Mouse (Mus musculus) gastrocnemius, adult 18-20 months (tissue): Measurements from ENCODE around the gene Klk1b5. TPM values are rescaled to one million over a fixed set of nuclear protein-coding genes. Genes with fewer than 3 reads are reported as not detected.

Experiments used
- DNase-seq: peaks from one replicate; pipeline ENCODE4 v3.0.0; 2021; ENCODE audit warnings: low spot score
- total RNA-seq, 2 experiments: library from RNA; stranded (reverse); gene quantifications; 2 replicates each; pipeline ENCODE4 v1.2.3; 2021

Klk1b5 gene
- total RNA-seq, 2 experiments from 2014 or later: not detected

DNA sequence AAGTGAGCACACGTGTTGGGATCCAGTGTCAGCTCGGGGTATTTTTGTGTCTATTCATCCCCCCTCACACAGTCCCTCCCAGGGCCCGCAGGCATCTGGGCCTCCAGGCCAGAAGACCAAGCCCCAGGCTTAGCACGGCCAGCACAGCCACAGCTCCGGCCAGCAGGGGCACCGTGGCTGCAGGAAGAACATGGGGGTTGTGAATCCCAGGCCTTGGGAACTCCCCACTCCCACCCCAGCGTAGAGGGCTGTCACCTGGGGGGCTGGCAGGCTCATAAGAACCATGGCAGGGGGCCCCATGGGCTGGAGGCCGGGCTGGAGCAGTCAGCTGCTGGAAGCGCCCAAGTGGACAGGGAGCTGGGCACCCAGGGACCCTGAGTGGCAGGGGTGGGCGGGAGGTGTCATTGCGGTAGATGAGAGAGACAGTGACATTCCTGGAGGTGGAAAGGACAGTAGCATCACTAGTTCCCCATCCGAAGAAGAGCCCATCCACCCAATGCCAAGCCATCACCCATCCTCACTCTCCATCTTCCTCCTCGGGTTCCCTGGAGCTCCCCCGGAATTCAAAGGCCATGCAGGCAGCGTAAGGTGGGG, 37.4 kb downstream of the Klk1b5 start:
- no peak for DNase-seq

DNA sequence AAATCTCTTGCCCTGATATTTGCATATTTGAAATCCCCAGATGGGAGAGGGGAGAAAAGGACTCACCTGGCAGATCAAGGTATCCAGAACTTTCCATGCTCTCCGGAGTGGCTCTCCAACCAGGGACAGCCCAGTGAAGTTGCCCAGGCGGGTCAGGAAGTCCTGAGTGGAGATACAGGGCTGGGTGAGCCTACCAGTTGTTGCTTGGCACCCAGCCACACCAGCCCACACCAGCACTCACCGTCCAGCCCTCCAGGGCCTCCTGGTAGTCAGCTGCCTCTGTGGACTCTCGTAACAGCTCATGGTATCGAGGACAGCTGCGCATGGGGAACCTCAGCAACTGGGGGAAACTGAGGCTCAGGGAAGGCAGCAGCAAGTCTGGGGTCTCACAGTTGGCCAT, 39.2 kb downstream of the Klk1b5 start:
- DNase-seq: no peak

DNA sequence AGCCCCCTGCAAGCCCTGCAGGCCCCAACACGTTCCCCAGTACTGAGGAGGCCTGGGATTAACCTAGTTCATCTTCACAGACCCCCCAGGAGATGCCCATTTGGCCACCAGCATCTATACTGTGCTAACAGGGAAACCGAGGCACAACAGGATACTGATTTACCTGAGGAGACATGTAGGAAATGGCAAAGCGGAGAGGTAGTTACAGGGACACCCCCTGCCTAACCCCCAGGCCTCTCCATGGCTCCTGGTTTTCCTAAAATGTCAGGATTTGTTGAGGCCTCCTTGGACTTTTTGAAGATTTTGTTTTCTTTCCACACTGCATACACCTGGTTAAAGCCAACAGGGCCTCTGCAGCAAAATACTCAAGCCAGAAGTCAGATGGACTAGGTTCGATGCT, 41.5 kb downstream of the Klk1b5 start, which contains the start of gene Acp4:
Gene Acp4 (minus strand): TSS at position 101 of the 400 bp plus-strand sequence.
- no peak for DNase-seq

DNA sequence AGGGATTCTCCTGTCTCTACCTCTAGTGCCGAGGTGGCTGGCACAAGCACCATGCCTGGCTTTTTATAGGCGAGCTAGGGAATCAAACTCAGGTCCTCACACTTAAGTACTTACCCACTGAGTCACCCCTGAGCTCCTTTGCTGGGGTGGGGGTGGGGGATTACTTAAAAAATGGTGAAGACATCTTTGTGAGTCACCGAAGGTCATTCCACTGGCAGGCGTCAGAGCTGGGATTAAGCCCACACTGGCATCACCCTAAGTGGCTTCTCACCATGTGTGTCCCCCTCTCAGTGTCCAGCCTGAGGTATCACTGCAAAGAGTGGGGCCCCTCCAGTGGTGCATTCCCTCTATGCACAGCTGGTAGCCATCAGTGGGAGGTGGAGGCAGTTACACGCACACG, 44.7 kb downstream of the Klk1b5 start:
- DNase-seq: no peak

DNA sequence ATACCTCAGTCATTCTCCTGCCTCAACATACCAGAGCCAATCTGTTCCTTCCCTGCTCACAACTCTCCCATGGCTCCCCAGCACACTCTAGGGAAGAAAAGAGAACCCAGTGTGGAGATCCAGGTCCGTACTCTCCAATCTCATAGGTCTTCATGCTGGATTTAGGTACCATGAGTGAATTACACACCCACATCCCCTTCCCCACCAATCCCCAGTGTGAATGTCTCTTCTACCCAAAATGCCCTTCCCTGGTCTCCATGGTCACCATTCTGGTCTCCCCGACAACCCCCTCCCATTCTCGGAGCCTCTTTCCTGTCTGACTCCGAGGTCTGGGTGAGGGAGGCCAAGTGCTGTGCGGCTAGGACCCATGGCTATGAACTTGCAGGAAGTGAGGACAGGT, 45.4 kb downstream of the Klk1b5 start, which contains the start of gene Gm15517:
Gene Gm15517 (plus strand): TSS at position 301 of the 400 bp plus-strand sequence.
- DNase-seq: no peak

DNA sequence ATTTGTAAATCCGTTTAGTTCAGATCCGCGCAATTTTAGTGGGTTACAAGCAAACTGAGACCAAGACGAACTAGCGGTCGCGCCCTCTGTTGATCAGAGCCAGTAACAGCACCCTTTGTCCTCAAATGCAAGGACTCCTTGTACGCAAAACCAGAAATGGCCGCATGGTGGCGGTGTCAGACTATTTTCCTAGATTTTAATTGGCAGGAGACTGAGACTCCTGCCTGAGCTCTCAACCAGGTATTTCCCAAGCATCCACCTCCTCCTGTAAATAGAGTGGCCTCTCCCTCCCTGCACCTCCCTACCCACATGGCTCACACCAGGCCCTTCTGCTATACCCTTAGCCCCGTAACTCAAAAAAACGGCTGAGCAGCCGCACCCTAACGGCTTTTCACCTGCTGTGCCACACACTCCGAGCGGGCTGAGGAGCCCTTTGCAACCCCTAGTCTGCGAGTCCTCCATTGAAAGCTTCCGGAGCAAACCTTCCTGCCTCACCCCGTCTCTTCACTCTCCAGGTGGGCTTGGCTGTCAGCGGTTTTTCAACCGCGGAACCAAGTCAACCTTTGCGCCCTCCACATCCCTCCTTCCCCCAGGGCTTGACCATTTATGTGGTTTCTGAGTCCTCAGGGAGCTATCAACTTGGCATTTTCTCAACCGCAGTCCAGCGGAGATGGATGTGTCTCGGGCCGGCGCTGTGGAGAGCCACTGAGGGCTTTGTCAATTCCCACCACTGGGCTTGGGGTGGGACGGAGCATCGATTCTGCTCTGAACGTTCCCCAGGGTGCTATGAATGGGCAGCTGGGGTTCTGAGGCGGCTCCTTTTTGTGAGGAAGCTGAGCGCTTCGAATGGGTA, 47.3 kb downstream of the Klk1b5 start:
- DNase-seq: peak; percentile 94

DNA sequence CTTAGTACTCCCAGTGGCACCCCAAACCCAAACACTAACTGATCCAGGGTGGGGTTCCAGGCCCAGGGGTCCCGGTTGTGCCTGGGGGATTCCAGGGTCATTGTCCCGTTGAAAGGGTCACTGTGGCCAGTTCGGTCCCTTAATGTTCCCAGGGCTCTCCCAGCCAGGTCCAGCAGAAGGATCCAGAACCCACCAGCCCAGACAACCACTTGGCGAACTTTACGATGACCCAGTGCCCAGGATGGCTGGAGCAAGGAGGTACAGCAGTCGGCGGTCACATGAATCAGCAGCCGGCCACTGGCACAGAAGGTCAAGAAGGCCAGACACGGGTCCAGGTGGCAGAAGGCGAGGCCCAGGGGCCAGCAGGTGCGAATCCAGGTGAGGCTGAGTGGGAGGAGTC, 52.4 kb downstream of the Klk1b5 start:
- no peak for DNase-seq

DNA sequence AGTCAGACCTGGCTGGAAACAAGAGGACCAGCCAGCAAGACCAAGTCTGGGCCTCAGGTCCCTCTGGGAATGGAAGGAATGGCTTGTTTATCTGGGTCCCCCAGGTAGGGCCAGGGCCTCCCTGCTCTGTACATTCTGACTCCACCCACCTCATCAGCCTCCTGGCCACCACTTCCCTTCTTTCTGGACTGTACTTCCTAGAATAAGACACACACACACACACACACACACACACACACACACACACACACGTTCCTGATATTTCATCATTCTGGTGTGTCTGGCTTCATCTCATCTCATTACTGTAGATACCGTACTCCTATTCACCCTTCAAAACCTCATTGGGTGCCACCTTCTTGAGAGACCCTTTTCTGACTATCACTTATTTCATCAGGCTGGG, 53.7 kb downstream of the Klk1b5 start:
- no peak for DNase-seq

Other genes with a start within 250 kb of the Klk1b5 start
- not detected for gene Klk1b1, start 249.2 kb upstream of the Klk1b5 start, total RNA-seq
- gene Klk1b9, start 239.9 kb upstream of the Klk1b5 start, total RNA-seq: not detected
- not detected for gene Klk1b11, start 220.1 kb upstream of the Klk1b5 start, total RNA-seq
- 1 to 10 TPM in 1 of 2 experiments, under 1 TPM in 1; 0.21 to 1.1 TPM for gene Klk1b26, start 203.8 kb upstream of the Klk1b5 start, total RNA-seq
- not detected for gene Klk1b27, start 163.7 kb upstream of the Klk1b5 start, total RNA-seq
- gene Klk1b21, start 113.6 kb upstream of the Klk1b5 start, total RNA-seq: not detected
- not detected for gene Klk1b22, start 103.3 kb upstream of the Klk1b5 start, total RNA-seq
- not detected for gene Klk1b16, start 79.2 kb upstream of the Klk1b5 start, total RNA-seq
- gene Klk1b24, start 27.7 kb upstream of the Klk1b5 start, total RNA-seq: not detected
- not detected for gene Klk1b3, start 17.8 kb upstream of the Klk1b5 start, total RNA-seq
- gene Klk1b4, start 8.5 kb upstream of the Klk1b5 start, total RNA-seq: not detected
- under 1 TPM in 1 of 2 experiments, not detected in 1; 0.71 TPM for gene Klk1, start 9.4 kb downstream of the Klk1b5 start, total RNA-seq
- gene Gm36864, start 20.2 kb downstream of the Klk1b5 start, total RNA-seq: not detected
- gene 1700028J19Rik, start 30.8 kb downstream of the Klk1b5 start, total RNA-seq: not detected
- gene 2410002F23Rik, start 30.8 kb downstream of the Klk1b5 start, total RNA-seq: 1 to 10 TPM; 4.9 to 5.9 TPM
- not detected for gene Acp4, start 41.4 kb downstream of the Klk1b5 start, total RNA-seq
- gene Gm15517, start 45.5 kb downstream of the Klk1b5 start, total RNA-seq: not detected
- 1 to 10 TPM in 1 of 2 experiments, under 1 TPM in 1; 0.84 to 1.3 TPM for gene Clec11a, start 91.0 kb downstream of the Klk1b5 start, total RNA-seq
- under 1 TPM; 0.25 to 0.36 TPM for gene Shank1, start 94.3 kb downstream of the Klk1b5 start, total RNA-seq
- 1 to 10 TPM; 3.4 to 4.8 TPM for gene Syt3, start 168.2 kb downstream of the Klk1b5 start, total RNA-seq
- gene 1700008O03Rik, start 169.9 kb downstream of the Klk1b5 start, total RNA-seq: under 1 TPM in 1 of 2 experiments, not detected in 1; 0.25 TPM
- gene Lrrc4b, start 213.1 kb downstream of the Klk1b5 start, total RNA-seq: under 1 TPM in 1 of 2 experiments, not detected in 1; 0.12 TPM
- gene Aspdh, start 249.4 kb downstream of the Klk1b5 start, total RNA-seq: not detected